Mouse (Mus musculus): ENCODE results near the gene Tsks.

Tsks gene

DNA sequence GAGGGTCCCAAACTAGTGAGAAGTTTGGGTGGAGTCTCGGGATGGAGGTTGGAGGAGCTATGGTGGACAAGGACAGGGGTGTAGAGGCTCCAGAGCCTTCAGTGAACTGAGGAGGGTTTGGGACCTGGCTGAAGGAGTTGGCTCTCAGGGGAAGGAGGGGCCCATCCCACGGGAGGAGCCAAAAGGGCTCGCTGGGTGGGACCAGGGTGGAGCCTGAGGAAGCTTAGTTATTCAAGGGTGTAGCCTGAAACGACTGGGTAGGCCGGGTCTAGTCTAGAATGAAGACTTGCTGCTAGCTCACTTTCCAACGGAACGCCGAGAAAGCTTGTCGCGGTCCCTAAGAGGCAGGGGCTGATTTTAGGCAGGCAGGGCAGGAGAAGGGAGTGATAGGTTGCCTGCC, 9.0 kb downstream of the Tsks start:
- no peak for DNase-seq (ENCODE audit: low spot score)

- peak; percentile 22 for DNase-seq (ENCODE audit: low spot score)
Observed at GRCm38 (mm10) chr7:44952611-44953306, 9.8 kb downstream of the Tsks start.

DNA sequence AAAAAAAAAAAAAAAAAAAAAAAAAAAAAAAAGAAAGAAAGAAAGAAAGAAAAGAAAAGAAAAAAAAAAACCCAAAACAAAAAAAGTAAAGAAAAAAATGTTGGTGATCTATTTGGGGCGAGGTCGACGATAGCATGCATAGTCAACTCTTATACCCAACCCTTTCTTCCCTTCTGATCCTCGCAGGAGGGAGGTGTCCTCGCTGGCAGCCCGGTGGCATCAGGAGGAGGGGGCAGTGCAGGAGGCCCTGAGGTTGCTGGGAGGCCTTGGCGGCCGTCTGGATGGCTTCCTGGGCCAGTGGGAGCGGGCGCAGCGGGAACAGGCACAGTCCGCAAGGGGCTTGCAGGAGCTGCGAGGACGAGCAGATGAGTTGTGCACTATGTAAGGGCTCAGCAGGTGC, 10.6 kb downstream of the Tsks start:
- DNase-seq (ENCODE audit: low spot score), result no peak

DNA sequence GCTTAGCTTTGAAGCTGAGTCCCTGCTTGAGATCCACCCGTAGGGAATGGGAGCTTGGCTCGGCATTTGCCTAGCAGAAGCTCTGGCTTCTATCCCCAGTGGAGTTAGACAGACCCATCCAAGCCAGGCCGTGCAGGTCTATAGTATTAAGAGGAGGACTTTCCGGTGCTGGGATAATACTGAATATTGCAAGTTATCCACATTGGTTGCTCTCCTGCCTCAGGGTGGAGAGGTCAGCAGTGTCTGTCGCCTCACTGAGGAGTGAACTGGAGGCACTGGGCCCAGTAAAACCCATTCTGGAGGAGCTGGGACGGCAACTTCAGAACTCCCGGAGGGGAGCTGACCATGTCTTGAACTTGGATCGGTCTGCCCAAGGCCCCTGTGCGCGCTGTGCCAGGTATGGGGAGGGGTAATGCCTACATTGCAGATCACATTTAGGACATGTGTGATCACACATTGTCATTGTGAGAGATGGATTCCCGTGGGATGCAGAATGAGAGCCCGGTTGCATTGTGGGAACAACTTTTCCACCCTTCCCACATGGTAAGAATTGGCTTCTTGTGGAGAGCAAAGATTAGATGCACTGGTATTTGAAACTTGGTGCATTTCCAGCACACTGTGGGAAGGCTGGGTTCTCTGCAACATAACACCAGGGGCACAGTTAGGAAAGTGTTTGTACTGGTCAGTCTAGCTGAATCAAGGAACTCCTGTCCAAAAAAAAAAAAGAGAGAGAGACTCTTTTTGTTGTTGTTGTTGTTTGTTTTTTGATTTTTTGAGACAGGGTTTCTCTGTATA, 11.3 kb downstream of the Tsks start:
- DNase-seq (ENCODE audit: low spot score), result no peak

DNA sequence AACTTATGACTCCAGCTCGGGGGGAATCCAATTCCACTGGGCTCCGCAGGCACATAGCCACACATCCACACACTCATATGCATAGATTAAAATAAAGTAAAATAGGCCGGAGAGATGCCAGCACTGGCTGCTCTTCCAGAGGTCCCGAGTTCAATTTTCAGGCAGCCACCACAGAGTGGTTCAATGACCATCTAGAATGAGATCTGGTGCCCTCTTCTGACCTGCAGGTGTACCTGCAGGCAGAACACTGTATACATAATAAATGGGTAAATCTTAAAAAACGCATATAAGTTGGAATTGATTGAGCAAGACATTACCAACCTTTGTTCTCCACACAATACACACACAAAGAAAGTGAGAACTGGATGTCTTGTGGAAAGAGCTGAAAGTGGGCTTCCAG, 12.6 kb downstream of the Tsks start:
- DNase-seq (ENCODE audit: low spot score), result peak; percentile 39

DNA sequence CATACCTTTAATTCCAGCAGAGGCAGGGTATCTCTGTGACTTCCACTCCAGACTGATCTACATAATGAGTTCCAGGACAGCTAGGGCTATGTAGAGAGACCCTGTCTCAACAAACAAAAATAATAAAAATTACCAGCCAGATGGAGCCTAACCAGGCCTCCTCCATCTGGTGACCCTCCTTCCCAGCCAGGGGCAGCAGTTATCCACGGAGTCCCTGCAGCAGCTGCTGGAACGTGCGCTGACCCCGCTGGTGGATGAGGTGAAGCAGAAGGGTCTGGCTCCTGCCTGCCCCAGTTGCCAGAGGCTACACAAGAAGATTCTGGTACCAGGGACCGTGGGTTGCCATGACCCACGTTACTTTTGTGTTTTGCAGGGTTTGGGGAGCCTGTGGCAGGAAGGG, 13.3 kb downstream of the Tsks start:
- DNase-seq (ENCODE audit: low spot score), result no peak

DNA sequence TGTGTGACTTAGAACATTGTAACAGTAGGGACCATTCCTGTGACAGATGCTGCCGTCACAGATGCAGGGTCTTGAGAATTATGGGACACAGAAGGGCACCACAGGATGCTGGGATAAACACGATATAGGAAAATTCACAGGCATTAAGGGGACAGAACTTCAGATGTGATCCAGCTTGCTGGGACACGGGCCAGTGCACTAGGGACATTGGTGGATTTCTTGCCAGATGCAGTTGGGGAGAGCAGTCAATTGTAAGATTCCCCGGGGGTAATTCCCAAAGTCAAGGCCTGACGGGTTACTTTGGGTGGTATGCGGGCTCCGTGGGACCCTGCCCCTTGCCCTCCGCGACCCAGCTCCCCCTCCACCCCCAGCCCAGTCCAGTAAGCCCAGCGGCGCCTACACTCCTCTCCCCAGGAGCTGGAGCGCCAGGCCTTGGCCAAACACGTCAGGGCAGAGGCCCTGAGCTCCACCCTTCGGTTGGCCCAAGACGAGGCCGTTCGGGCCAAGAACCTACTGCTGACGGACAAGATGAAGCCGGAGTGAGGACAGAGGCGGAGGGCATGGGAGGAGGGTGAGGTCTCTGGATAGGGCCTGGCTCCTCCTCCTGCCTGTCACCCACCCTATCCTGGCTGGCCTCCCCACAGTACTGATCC, 14.3 kb downstream of the Tsks start:
- no peak for DNase-seq (ENCODE audit: low spot score)

DNA sequence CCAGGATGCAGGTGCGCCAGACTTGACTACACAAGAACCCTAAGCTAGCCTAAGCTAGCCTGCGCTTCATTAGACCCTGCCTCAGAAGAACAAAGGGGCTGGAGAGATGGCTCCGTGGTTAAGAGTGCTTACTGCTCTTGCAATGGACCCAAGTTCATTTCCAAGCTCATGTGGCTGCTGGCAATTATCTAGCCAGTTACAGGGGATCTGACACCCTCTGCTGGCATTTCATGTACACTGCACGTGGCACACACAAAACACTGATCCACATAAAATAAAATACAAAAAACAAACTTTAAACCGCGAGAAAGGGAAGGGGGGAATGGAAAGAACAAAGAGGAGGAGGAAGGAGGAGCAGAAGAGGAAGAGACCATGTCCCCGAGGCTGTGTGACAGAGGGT, 15.2 kb downstream of the Tsks start:
- no peak for DNase-seq (ENCODE audit: low spot score)

GRCm38 (mm10) chr7:44959281-44959680, 16.3 kb downstream of the Tsks start:
- DNase-seq (ENCODE audit: low spot score), result no peak

DNA sequence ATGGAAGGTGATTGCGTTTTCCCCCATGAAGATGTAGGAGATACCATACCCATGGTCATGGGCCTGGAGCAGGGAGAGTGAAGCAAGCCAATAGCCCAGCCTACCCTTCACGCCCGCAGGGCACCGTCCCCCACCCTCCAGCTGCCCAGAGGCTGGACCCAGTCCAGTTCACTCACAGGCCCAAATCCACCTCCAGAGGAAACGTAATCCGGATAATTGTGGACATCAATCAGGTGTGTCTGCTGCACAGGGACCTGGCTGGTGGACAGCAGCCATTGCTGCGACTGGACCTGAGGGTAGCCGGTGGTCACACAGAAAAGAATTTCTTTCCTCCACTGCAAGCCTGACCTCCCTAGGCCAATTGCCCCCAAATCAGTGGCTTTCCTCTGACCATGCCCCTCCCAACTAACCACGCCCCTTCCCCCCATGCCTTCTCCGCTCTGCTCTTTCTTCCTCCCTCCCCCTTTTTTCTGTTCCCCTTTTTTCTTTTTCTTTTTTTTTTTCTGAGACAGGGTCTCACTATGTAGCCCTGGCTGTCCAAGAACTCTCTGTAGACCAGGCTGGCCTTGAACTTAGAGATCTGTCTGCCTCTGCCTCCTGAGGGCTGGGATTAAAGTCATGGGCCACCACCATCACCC, 17.0 kb downstream of the Tsks start:
- DNase-seq (ENCODE audit: low spot score), result no peak

GRCm38 (mm10) chr7:44960512-44960910, 17.5 kb downstream of the Tsks start:
- DNase-seq (ENCODE audit: low spot score), result no peak

GRCm38 (mm10) chr7:44962337-44962736, 19.3 kb downstream of the Tsks start:
- no peak for DNase-seq (ENCODE audit: low spot score)

DNA sequence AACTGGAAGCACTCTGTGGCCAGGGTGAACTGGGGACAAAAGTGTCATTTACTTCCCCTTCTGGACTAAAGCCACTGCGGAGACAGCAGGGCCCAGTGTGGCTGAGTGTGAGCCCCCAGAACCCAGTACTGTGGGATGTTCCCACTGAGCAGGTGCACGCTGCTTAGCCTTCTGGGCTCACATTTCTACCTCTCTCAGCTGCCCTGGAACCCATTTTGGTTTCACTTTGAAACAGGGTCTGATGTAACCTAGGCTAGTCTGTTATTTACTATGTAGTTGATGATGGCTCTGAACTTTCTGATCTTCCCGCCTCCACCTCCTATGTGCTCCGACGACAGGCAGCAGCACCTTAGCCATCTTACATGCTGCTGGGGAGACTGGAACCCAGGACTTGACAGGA, 19.8 kb downstream of the Tsks start:
- no peak for DNase-seq (ENCODE audit: low spot score)

DNA sequence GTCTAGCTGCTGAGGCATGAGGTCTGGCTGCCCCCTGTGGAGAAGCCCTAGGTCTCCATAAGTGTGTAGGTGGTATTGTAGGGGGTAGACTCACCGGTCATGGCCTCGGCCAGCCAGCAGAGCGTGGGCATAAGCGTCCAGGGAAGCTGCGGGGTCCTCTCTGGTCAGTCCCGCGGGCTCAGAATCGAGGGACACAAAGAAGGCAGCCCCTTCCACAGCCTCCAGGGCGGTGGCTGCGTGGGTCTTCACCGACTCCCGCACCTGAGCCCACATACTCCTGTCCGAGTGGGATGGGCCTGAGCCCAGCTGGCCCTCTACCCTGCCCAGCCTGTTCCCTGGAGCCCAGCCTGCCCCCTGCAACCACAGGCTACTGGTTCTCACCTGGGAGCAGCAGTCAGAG, 22.0 kb downstream of the Tsks start:
- DNase-seq (ENCODE audit: low spot score), result no peak

DNA sequence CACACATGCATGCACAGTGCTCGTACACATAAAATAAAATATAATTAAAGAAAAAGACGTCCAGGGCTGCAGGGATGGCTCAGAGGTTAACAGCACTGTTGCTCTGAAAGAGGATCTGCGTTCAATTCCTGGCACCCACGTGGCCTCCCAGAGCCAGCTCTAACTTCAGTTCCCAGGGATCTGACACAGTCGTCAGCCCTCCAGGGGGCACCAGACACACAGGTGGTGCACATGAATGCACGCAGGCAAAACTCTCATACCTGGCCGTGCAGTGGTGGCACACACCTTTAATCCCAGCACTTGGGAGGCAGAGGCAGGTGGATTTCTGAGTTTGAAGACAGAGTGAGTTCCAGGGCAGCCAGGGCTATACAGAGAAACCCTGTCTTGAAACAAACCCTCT, 23.0 kb downstream of the Tsks start:
- DNase-seq (ENCODE audit: low spot score), result no peak

- no peak for DNase-seq (ENCODE audit: low spot score)
Observed at GRCm38 (mm10) chr7:44966638-44967037, 23.6 kb downstream of the Tsks start.

DNA sequence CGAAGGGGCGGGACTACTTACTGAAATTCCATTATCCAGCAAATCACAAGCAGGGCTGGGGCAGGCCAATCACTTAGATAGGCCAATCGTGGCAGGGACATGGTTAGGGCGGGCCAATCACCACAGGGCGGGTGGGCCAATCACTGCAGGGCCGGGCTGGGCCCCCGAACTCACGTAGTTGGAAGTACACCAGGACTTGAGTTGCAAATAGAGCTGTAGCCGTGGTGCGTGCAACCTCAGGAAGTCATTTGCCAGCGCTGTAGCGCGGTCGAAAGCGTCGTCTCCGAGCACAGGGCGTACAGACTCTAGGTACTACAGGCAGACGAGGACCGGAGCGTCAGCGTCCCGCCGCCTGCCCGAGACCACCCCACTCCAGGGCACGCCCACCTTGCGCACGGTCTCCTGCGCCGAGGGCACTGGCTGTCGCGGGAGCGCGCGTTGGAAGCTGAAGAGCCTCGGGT, 27.3 kb downstream of the Tsks start:
- DNase-seq (ENCODE audit: low spot score), result peak; percentile 80

- DNase-seq (ENCODE audit: low spot score), result no peak
Observed at GRCm38 (mm10) chr7:44971142-44971541, 28.1 kb downstream of the Tsks start.

DNA sequence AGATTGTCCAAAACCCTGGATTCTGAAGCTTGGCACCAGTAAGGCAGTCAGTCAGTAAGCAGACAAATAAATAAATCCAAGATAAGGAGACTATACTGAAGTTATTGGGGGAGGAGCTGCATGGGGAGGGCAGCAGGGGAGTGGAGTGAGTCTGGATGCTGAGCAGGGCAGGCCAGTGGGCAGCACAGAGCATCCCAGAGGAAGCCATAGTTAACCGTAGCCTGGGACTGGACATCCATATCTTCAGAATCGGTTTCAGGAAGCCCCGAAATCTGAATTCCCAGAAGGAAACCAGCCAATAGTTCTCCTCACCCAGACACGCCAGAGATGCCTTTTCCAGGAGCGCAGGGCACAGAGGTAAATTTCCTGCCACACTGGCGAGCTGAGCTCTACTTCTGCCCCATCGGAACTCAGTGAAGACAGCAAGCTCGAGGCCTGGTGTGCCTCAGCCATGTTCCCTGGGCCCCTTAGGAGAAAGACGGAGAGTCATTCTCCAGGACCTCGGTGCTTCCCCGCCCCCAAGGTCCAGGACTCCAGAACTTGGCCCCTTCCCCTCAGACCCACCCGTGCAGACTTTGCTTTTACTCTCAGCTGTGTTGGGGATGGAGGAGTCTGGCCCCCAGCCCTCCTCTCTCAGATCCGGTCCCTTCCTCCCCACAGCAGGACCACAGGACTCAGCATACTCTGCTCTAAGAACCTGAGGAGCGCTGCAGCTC, 30.6 kb downstream of the Tsks start:
- no peak for DNase-seq (ENCODE audit: low spot score)

DNA sequence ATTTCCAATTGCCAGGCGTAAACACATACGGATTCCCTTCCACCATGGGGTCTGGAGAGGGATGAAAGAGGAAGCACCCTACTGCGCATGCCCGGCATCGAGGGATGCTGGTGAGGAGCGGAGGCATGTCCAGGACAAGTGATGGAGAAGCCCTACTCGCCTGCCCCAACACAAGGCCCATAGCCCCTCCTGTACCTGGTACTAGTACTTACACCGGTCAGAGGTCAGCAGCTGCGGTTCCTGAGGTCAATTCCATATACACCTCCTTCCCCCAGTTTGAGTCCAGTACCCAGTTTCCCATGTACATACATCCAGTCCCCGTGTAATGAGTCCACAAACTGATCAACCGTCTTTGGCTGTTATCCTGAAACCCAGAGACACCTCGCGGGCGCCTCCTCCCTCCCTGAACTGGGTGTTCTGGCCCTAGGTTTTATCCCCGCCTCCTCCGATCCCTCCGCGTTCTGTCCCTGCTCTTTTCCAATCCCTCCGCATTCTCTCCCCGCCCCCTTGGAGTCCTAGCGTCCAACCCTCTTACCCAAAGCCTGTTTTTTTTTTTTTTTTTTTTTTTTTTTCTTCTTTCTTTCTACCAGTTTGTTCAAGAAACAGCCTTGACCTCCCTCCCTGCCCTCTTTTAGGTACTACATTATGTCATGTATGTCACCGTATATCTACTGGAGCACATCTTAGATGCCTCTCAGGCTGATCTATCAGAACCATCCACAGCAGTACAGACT, 31.5 kb downstream of the Tsks start, which contains the start of gene Cpt1c:
Gene Cpt1c, minus strand, starts transcription at position 469 of the 734 bp plus-strand sequence.
- DNase-seq (ENCODE audit: low spot score), result no peak

DNA sequence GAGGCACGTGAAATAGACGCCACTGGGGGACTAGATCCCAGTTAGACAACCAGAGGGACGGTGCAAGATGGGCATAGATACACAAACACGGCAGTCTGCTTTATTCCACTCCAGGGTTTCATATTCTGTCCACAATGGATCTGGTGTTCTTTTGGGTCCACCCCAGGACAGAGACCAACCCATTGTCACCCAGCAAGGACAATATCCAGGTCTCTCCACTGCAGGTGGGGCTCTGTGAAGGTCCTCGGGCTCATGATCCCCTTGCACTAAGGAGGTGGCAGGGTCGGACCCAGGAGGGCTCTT, 32.1 kb downstream of the Tsks start:
- DNase-seq (ENCODE audit: low spot score), result no peak

All from T-cell, adult 2 months (primary cell).